8 mouse cellular contexts compared by ENCODE assay signal in the genomic region with DNA sequence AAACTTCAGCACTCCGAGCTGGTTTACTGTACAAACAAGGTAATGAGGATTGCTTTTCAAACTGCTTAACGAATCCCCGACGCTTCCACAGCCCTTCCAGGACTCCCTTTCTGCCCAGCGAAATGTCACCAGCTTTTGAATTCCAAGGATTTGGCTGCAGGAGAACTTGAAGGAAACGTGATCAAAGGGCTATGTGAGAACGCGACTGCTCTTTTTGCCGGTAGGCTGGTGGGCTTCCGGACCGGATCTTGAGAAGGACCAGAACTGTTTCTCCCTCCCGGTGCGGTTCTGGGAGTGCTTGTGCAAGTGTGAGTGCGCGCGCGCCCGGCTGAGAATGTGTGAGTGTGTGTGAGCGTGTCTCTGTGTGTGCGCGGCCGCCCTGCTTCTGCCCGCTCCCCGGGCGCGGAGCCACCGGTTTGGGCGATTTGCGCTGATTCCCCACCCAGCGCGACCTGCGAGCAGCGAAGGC. TPM values are rescaled to one million over a fixed set of nuclear protein-coding genes. Genes with fewer than 3 reads are reported as not detected.
DNase-seq lines count a peak whose midpoint lies in the region; ATAC-seq and TF ChIP-seq lines count a peak whose summit lies in the region.
"Had no signal": no experiment of that assay in that cellular context is flagged by ENCODE, and none has a peak within 500 bp of the region (broad histone marks: within the 10 kb centered on the region; RNA-seq: fewer than 3 reads in every experiment).

No protein-coding gene starts in this region.

- H3K4me1 ChIP-seq in lung, embryonic 15.5 days: peaks cover 17% of the 10 kb centered on the region; the same call in 1 of the 2 replicates
- peaks cover 24% of the 10 kb centered on the region for H3K4me1 ChIP-seq in embryonic facial prominence, embryonic 15.5 days
- 0 out of 2 replicates have a peak, but pooled peaks cover 2% of the 10 kb centered on the region for H3K4me1 ChIP-seq in intestine, postnatal 0 days (replicated peaks; ENCODE audit: control insufficient read depth, insufficient read depth, low read length)
- peaks cover 15% of the 10 kb centered on the region; the same call in 1 of the 2 replicates for H3K4me1 ChIP-seq in midbrain, embryonic 12.5 days

- under 1% methylated on average over 32 of the region's 33 CpGs for WGBS in lung, embryonic 15.5 days
- under 1% methylated on average over 33 of the region's 33 CpGs for WGBS in embryonic facial prominence, embryonic 15.5 days
- WGBS in intestine, postnatal 0 days: under 1% methylated on average over 33 of the region's 33 CpGs
- WGBS in midbrain, embryonic 12.5 days: under 1% methylated on average over 33 of the region's 33 CpGs

- peaks cover 52% of the 10 kb centered on the region for H3K27me3 ChIP-seq in lung, embryonic 15.5 days
- H3K27me3 ChIP-seq in embryonic facial prominence, embryonic 15.5 days: peaks cover 36% of the 10 kb centered on the region
- H3K27me3 ChIP-seq in intestine, postnatal 0 days (replicated peaks; ENCODE audit: control insufficient read depth, insufficient read depth, low read length): peaks cover 42% of the 10 kb centered on the region
- H3K27me3 ChIP-seq in midbrain, embryonic 12.5 days: peaks cover 40% of the 10 kb centered on the region

- peak overlapping the region; percentile 52 for H3K4me3 ChIP-seq in lung, embryonic 15.5 days
- H3K4me3 ChIP-seq in embryonic facial prominence, embryonic 15.5 days (replicated peaks): peak overlapping the region; percentile 58
- peak overlapping the region; percentile 47 for H3K4me3 ChIP-seq in intestine, postnatal 0 days (ENCODE audit: low read depth, low read length)
- peak overlapping the region; percentile 60 for H3K4me3 ChIP-seq in midbrain, embryonic 12.5 days
- H3K4me3 ChIP-seq: myocyte had no signal

- peak overlapping the region; percentile 91 for H3K4me2 ChIP-seq in lung, embryonic 15.5 days
- H3K4me2 ChIP-seq in embryonic facial prominence, embryonic 15.5 days (replicated peaks): peak overlapping the region; percentile 87
- peak overlapping the region; percentile 87 for H3K4me2 ChIP-seq in intestine, postnatal 0 days (replicated peaks; ENCODE audit: low read depth)
- peak overlapping the region; percentile 86 for H3K4me2 ChIP-seq in midbrain, embryonic 12.5 days (replicated peaks)

- H3K9ac ChIP-seq in lung, embryonic 15.5 days: no peak overlapping the region
- H3K9ac ChIP-seq in embryonic facial prominence, embryonic 15.5 days: 0 out of 2 replicates have a peak overlapping the region, but pooled peaks have one; percentile 10
- H3K9ac ChIP-seq in intestine, postnatal 0 days (ENCODE audit: low read depth, low read length): no peak overlapping the region
- peak overlapping the region; percentile 73 for H3K9ac ChIP-seq in midbrain, embryonic 12.5 days (replicated peaks)

- no peak overlapping the region for H3K27ac ChIP-seq in lung, embryonic 15.5 days
- no peak overlapping the region for H3K27ac ChIP-seq in embryonic facial prominence, embryonic 15.5 days (replicated peaks)
- H3K27ac ChIP-seq in intestine, postnatal 0 days (ENCODE audit: low read depth, low read length): no peak overlapping the region
- no peak overlapping the region for H3K27ac ChIP-seq in midbrain, embryonic 12.5 days (replicated peaks)

- no peak for ATAC-seq in lung, embryonic 15.5 days (ENCODE audit: borderline replicate concordance, extremely low read depth, low FRiP score, low TSS enrichment)
- ATAC-seq in embryonic facial prominence, embryonic 15.5 days (ENCODE audit: insufficient number of reproducible peaks, low FRiP score, low TSS enrichment, low read depth): no peak
- ATAC-seq in intestine, postnatal 0 days: no peak
- ATAC-seq in midbrain, embryonic 12.5 days (ENCODE audit: low FRiP score, low read depth): no peak

- H3K9me3 ChIP-seq in lung, embryonic 15.5 days: no peaks in the 10 kb centered on the region
- H3K9me3 ChIP-seq in embryonic facial prominence, embryonic 15.5 days (replicated peaks): no peaks in the 10 kb centered on the region
- no peaks in the 10 kb centered on the region for H3K9me3 ChIP-seq in intestine, postnatal 0 days (ENCODE audit: control insufficient read depth)
- no peaks in the 10 kb centered on the region for H3K9me3 ChIP-seq in midbrain, embryonic 12.5 days

- no peak for DNase-seq in lung, adult 18-20 months
- no peak for DNase-seq in urinary bladder, adult 18-20 months (ENCODE audit: low spot score in 2 of 2)
- no peak for DNase-seq in thymus, postnatal 10 days (ENCODE audit: low spot score in 2 of 2)

- no peaks in the 10 kb centered on the region for H3K36me3 ChIP-seq in lung, embryonic 15.5 days
- no peaks in the 10 kb centered on the region for H3K36me3 ChIP-seq in embryonic facial prominence, embryonic 15.5 days
- no peaks in the 10 kb centered on the region for H3K36me3 ChIP-seq in intestine, postnatal 0 days (ENCODE audit: control insufficient read depth, insufficient read depth)
- H3K36me3 ChIP-seq in midbrain, embryonic 12.5 days: no peaks in the 10 kb centered on the region

- TF ChIP-seq CTCF in intestine, postnatal 0 days (IDR thresholded peaks at IDR 0.05; ENCODE audit: low read depth): no peak

RNA-seq across cellular contexts. Expression of gene Lrfn5, which starts 1.3 kb away (rescaled TPM):
- polyA plus RNA-seq in lung, embryonic 15.5 days (2015; fragmentation: Nextera tagmentation; extraction: Ambion mirVana): 0.17 and 0.60 TPM in 2 replicates
- polyA plus RNA-seq in embryonic facial prominence, embryonic 15.5 days (2015; fragmentation: Nextera tagmentation; extraction: Ambion mirVana): 3.9 and 5.8 TPM in 2 replicates
- polyA plus RNA-seq in intestine, postnatal 0 days (2015; fragmentation: Nextera tagmentation; extraction: Ambion mirVana): 0.47 and 0.51 TPM in 2 replicates
- polyA plus RNA-seq in midbrain, embryonic 12.5 days (2016; fragmentation: Nextera tagmentation; extraction: Ambion mirVana): 6.3 and 7.5 TPM in 2 replicates
- polyA plus RNA-seq: myocyte had no signal

Comparison
In these comparisons a context has a peak if more than half of its experiments do, and no peak if none do; other contexts are left out.
1. H3K9ac ChIP-seq: peak in embryonic facial prominence, embryonic 15.5 days (single experiment) and midbrain, embryonic 12.5 days (single experiment); none in lung, embryonic 15.5 days (single experiment) and intestine, postnatal 0 days (single experiment).
2. Peak in every context shown above with its lines, with median percentiles within 50 percentile points of each other: H3K4me2 ChIP-seq and H3K4me3 ChIP-seq.